Mouse (Mus musculus): ENCODE measurements around the gene Tspan18.

DNA sequence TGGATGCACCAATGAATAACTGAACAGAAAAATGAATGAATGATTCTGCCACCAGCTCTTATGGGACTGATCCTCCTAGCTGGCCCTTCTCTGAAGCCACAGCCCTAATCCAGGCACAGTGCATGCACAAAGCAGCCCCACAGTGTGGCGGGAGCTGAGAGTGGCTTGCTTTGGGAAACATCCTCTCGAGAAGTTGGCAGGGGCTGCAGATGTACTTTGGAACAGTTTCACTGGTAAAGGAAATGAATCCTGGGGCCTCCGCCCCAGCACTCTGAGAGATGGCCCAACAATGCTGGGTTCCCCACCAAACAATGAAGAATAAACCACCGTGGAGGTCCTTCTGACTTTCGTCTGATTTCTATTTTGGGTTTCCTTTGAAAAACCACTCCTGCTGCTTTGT is 64.2 kb downstream of the Tspan18 start:
- TF ChIP-seq CTCF (IDR thresholded peaks at IDR 0.05; ENCODE audit: insufficient read depth, low read length) (no peak), POLR2A (IDR thresholded peaks at IDR 0.05; ENCODE audit: borderline replicate concordance, extremely low read depth, low read depth, low read length) (no peak)

All from lung, adult 2 months (tissue).